Mouse (Mus musculus): ENCODE measurements at regions not wholly inside any gene's neighbourhood (a gene's known extent, or its start where the extent isn't known, plus 50 kb on each side); places are given as distances from the start of the nearest gene placed in this dataset.

- no peaks in the 10 kb centered on the region for H3K9me3 ChIP-seq (ENCODE audit: low read length)
- H3K27me3 ChIP-seq (ENCODE audit: insufficient read depth, low read length): no peaks in the 10 kb centered on the region
- H3K4me1 ChIP-seq (replicated peaks; ENCODE audit: low read depth, low read length): no peaks in the 10 kb centered on the region; the same call in 1 of the 2 replicates
- no peaks in the 10 kb centered on the region for H3K36me3 ChIP-seq (ENCODE audit: insufficient read depth, low read length)
- no peak overlapping the region for H3K4me3 ChIP-seq (replicated peaks; ENCODE audit: low read length)
- no peak for TF ChIP-seq POU5F1 (IDR thresholded peaks at IDR 0.05; ENCODE audit: borderline replicate concordance, low read length)
- TF ChIP-seq CTCF (conservative IDR thresholded peaks at IDR 0.05; ENCODE audit: low read length): no peak
- no peak for TF ChIP-seq NANOG (IDR thresholded peaks at IDR 0.05; ENCODE audit: borderline replicate concordance, low read length)
Observed at GRCm38 (mm10) chr3:100401080-100401479, 88.0 kb downstream of the Tent5c start.

GRCm38 (mm10) chr3:100397491-100397890 is 91.6 kb downstream of the Tent5c start:
- Histone ChIP-seq H3K9me3 (ENCODE audit: low read length) (no peaks in the 10 kb centered on the region), H3K4me3 (replicated peaks; ENCODE audit: low read length) (no peak overlapping the region), H3K36me3 (ENCODE audit: insufficient read depth, low read length) (no peaks in the 10 kb centered on the region), H3K27me3 (ENCODE audit: insufficient read depth, low read length) (no peaks in the 10 kb centered on the region), H3K4me1 (replicated peaks; ENCODE audit: low read depth, low read length) (peaks cover 21% of the 10 kb centered on the region)
- TF ChIP-seq CTCF (conservative IDR thresholded peaks at IDR 0.05; ENCODE audit: low read length) (no peak), NANOG (IDR thresholded peaks at IDR 0.05; ENCODE audit: borderline replicate concordance, low read length) (no peak), POU5F1 (IDR thresholded peaks at IDR 0.05; ENCODE audit: borderline replicate concordance, low read length) (no peak)

- no peaks in the 10 kb centered on the region for H3K9me3 ChIP-seq (ENCODE audit: low read length)
- H3K4me1 ChIP-seq (replicated peaks; ENCODE audit: low read depth, low read length): peaks cover 21% of the 10 kb centered on the region
- H3K36me3 ChIP-seq (ENCODE audit: insufficient read depth, low read length): no peaks in the 10 kb centered on the region
- no peak overlapping the region for H3K4me3 ChIP-seq (replicated peaks; ENCODE audit: low read length)
- H3K27me3 ChIP-seq (ENCODE audit: insufficient read depth, low read length): no peaks in the 10 kb centered on the region
- TF ChIP-seq NANOG (IDR thresholded peaks at IDR 0.05; ENCODE audit: borderline replicate concordance, low read length) (no peak), CTCF (conservative IDR thresholded peaks at IDR 0.05; ENCODE audit: low read length) (no peak), POU5F1 (IDR thresholded peaks at IDR 0.05; ENCODE audit: borderline replicate concordance, low read length) (no peak)
Observed at GRCm38 (mm10) chr3:100394911-100395604, 94.1 kb downstream of the Tent5c start.

- Histone ChIP-seq H3K4me3 (replicated peaks; ENCODE audit: low read length) (no peak overlapping the region), H3K27me3 (ENCODE audit: insufficient read depth, low read length) (no peaks in the 10 kb centered on the region), H3K4me1 (replicated peaks; ENCODE audit: low read depth, low read length) (peaks cover 21% of the 10 kb centered on the region), H3K36me3 (ENCODE audit: insufficient read depth, low read length) (no peaks in the 10 kb centered on the region), H3K9me3 (ENCODE audit: low read length) (no peaks in the 10 kb centered on the region)
- TF ChIP-seq NANOG (IDR thresholded peaks at IDR 0.05; ENCODE audit: borderline replicate concordance, low read length): no peak
- TF ChIP-seq POU5F1 (IDR thresholded peaks at IDR 0.05; ENCODE audit: borderline replicate concordance, low read length): no peak
- no peak for TF ChIP-seq CTCF (conservative IDR thresholded peaks at IDR 0.05; ENCODE audit: low read length)
Observed at GRCm38 (mm10) chr3:100393956-100394355, 95.2 kb downstream of the Tent5c start.

- Histone ChIP-seq H3K4me3 (replicated peaks; ENCODE audit: low read length) (no peak overlapping the region), H3K36me3 (ENCODE audit: insufficient read depth, low read length) (no peaks in the 10 kb centered on the region), H3K4me1 (replicated peaks; ENCODE audit: low read depth, low read length) (no peaks in the 10 kb centered on the region), H3K27me3 (ENCODE audit: insufficient read depth, low read length) (no peaks in the 10 kb centered on the region), H3K9me3 (ENCODE audit: low read length) (no peaks in the 10 kb centered on the region)
- no peak for TF ChIP-seq POU5F1 (IDR thresholded peaks at IDR 0.05; ENCODE audit: borderline replicate concordance, low read length)
- no peak for TF ChIP-seq NANOG (IDR thresholded peaks at IDR 0.05; ENCODE audit: borderline replicate concordance, low read length)
- TF ChIP-seq CTCF (conservative IDR thresholded peaks at IDR 0.05; ENCODE audit: low read length): no peak
Observed at GRCm38 (mm10) chr3:100382181-100382580, 106.9 kb downstream of the Tent5c start.

- no peaks in the 10 kb centered on the region for H3K27me3 ChIP-seq (ENCODE audit: insufficient read depth, low read length)
- H3K4me1 ChIP-seq (replicated peaks; ENCODE audit: low read depth, low read length): no peaks in the 10 kb centered on the region
- H3K4me3 ChIP-seq (replicated peaks; ENCODE audit: low read length): no peak overlapping the region
- TF ChIP-seq POU5F1 (IDR thresholded peaks at IDR 0.05; ENCODE audit: borderline replicate concordance, low read length): no peak
- TF ChIP-seq NANOG (IDR thresholded peaks at IDR 0.05; ENCODE audit: borderline replicate concordance, low read length): no peak
- TF ChIP-seq CTCF (conservative IDR thresholded peaks at IDR 0.05; ENCODE audit: low read length): no peak
- no peaks in the 10 kb centered on the region for H3K36me3 ChIP-seq (ENCODE audit: insufficient read depth, low read length)
- H3K9me3 ChIP-seq (ENCODE audit: low read length): no peaks in the 10 kb centered on the region
Observed at GRCm38 (mm10) chr3:100381363-100381762, 107.8 kb downstream of the Tent5c start.

- H3K4me1 ChIP-seq (replicated peaks; ENCODE audit: low read depth, low read length): no peaks in the 10 kb centered on the region
- no peaks in the 10 kb centered on the region for H3K9me3 ChIP-seq (ENCODE audit: low read length)
- TF ChIP-seq NANOG (IDR thresholded peaks at IDR 0.05; ENCODE audit: borderline replicate concordance, low read length): no peak
- no peaks in the 10 kb centered on the region for H3K36me3 ChIP-seq (ENCODE audit: insufficient read depth, low read length)
- no peak overlapping the region for H3K4me3 ChIP-seq (replicated peaks; ENCODE audit: low read length)
- H3K27me3 ChIP-seq (ENCODE audit: insufficient read depth, low read length): no peaks in the 10 kb centered on the region
Observed at GRCm38 (mm10) chr3:100376162-100376561, 113.0 kb downstream of the Tent5c start.

GRCm38 (mm10) chr3:100366884-100367840 is 122.0 kb downstream of the Tent5c start:
- no peak overlapping the region for H3K4me3 ChIP-seq (replicated peaks; ENCODE audit: low read length)
- TF ChIP-seq POU5F1 (IDR thresholded peaks at IDR 0.05; ENCODE audit: borderline replicate concordance, low read length) (no peak), NANOG (IDR thresholded peaks at IDR 0.05; ENCODE audit: borderline replicate concordance, low read length) (no peak), CTCF (conservative IDR thresholded peaks at IDR 0.05; ENCODE audit: low read length) (no peak)
- H3K36me3 ChIP-seq (ENCODE audit: insufficient read depth, low read length): no peaks in the 10 kb centered on the region
- no peaks in the 10 kb centered on the region for H3K4me1 ChIP-seq (replicated peaks; ENCODE audit: low read depth, low read length)
- peaks cover 11% of the 10 kb centered on the region for H3K9me3 ChIP-seq (ENCODE audit: low read length)
- no peaks in the 10 kb centered on the region for H3K27me3 ChIP-seq (ENCODE audit: insufficient read depth, low read length)
